Mouse (Mus musculus) ES-E14 (cell line): Measurements from ENCODE around the gene Klf11. TPM values are rescaled to one million over a fixed set of nuclear protein-coding genes. Genes with fewer than 3 reads are reported as not detected.
A peak's percentile ranks its signal among the peaks of the same experiment; 100 is the strongest.

Experiments
- DNase-seq: peaks from one replicate; pipeline ENCODE4 v3.0.0-alpha.2; 2013; ENCODE audit warnings: low read depth, low spot score
- H3K27ac ChIP-seq: 2 replicates; pipeline ENCODE4 v1.5.1; 2012; ENCODE audit warnings: low read depth, mild to moderate bottlenecking, low read length, moderate library complexity, mixed read lengths; ENCODE audit not compliant: poor library complexity, insufficient read depth, severe bottlenecking
- H3K36me3 ChIP-seq: 2 replicates; pipeline ENCODE4 v1.6.1; 2012; ENCODE audit warnings: mild to moderate bottlenecking, low read length, moderate library complexity, mixed read lengths; ENCODE audit not compliant: control insufficient read depth, poor library complexity, insufficient read depth, severe bottlenecking
- H3K4me1 ChIP-seq, 2 experiments: fragments of 150-350 bp in 1 of 2; sonication (generic) in 1 of 2; 2 replicates each; pipeline ENCODE4 v1.6.1; 2012; ENCODE audit warnings: low read length in 2 of 2, mild to moderate bottlenecking in 1 of 2, mixed read lengths in 1 of 2; ENCODE audit not compliant: control insufficient read depth in 2 of 2, insufficient read depth in 2 of 2, poor library complexity in 1 of 2
- H3K4me3 ChIP-seq, 2 experiments: fragments of 150-350 bp in 1 of 2; sonication (generic) in 1 of 2; 2 replicates each; pipeline ENCODE4 v1.5.1; 2012; ENCODE audit warnings: low read length in 2 of 2, low read depth in 1 of 2, mild to moderate bottlenecking in 1 of 2, mixed read lengths in 1 of 2; ENCODE audit not compliant: insufficient read depth in 1 of 2, poor library complexity in 1 of 2, severe bottlenecking in 1 of 2
- H3K9ac ChIP-seq: 2 replicates; pipeline ENCODE4 v1.6.1; 2012; ENCODE audit warnings: low read depth, mild to moderate bottlenecking, low read length, mixed read lengths; ENCODE audit not compliant: poor library complexity, insufficient read depth, severe bottlenecking
- H3K9me3 ChIP-seq: fragments of 150-350 bp; sonication (generic); 2 replicates; pipeline ENCODE4 v1.6.1; 2012; ENCODE audit warnings: low read depth, mild to moderate bottlenecking, low read length; ENCODE audit not compliant: control insufficient read depth, insufficient read depth
- CHD2 ChIP-seq: IDR thresholded peaks from 2 replicates; pipeline ENCODE4 v1.6.1; 2014; ENCODE audit warnings: mild to moderate bottlenecking, low read depth, low read length, inconsistent platforms
- HCFC1 ChIP-seq: IDR thresholded peaks from 2 replicates; pipeline ENCODE4 v1.6.1; 2012; ENCODE audit warnings: low read length, inconsistent platforms, borderline replicate concordance; ENCODE audit not compliant: insufficient read depth
- MAFK ChIP-seq: IDR thresholded peaks from 2 replicates; pipeline ENCODE4 v1.6.1; 2014; ENCODE audit warnings: mild to moderate bottlenecking, low read depth, low read length, inconsistent platforms; ENCODE audit not compliant: insufficient read depth
- ZC3H11A ChIP-seq: IDR thresholded peaks from 2 replicates; pipeline ENCODE4 v1.6.1; 2012; ENCODE audit warnings: low read depth, mild to moderate bottlenecking, inconsistent platforms, low read length, borderline replicate concordance
- ZNF384 ChIP-seq: IDR thresholded peaks from 2 replicates; pipeline ENCODE4 v1.6.1; 2012; ENCODE audit warnings: low read depth, low read length, inconsistent platforms
- in situ Hi-C, 2 experiments: fragments of 600-800 bp; cut with MboI; formaldehyde crosslinking; loops; one replicate each; pipeline ENCODE4 v1.15.1; 2025; ENCODE audit warnings: low sequenced_read_pairs in 2 of 2, inconsistent platforms in 1 of 2; ENCODE audit not compliant: unreplicated experiment in 2 of 2
- total RNA-seq: library from RNA; depleted of rRNA; stranded (reverse); fragments of 300-350 nt; gene quantifications from 2 replicates; pipeline ENCODE4 v1.2.3, GENCODE M21; 2012

Klf11 gene
- total RNA-seq, 1 experiment, result 7.3 TPM

- TF ChIP-seq CHD2 (no peak), MAFK (no peak), ZNF384 (no peak), ZC3H11A (no peak), HCFC1 (no peak)
- in situ Hi-C loops, result loop anchor here in 1 of 2 experiments (10.0 kb wide), 1 partner anchor 231 kb away; no protein-coding TSS in a partner anchor
- Histone ChIP-seq H3K36me3 (peaks cover 14% of the 10 kb centered on the region), H3K4me3 (no peak overlapping the region; a peak in 1 of 4 replicates), H3K27ac (no peak overlapping the region), H3K4me1 (peaks cover 2 to 5% of the 10 kb centered on the region in 2 experiments), H3K9ac (peak overlapping the region; percentile 49; the same call in 1 of the 2 replicates), H3K9me3 (no peaks in the 10 kb centered on the region)
- DNase-seq, result no peak
Observed at GRCm38 (mm10) chr12:24705502-24706263, 54.6 kb downstream of the Klf11 start.

- in situ Hi-C loops, result loop anchor here in 1 of 2 experiments (10.0 kb wide), 1 partner anchor 232 kb away; no protein-coding TSS in a partner anchor
Observed at GRCm38 (mm10) chr12:24706764-24707479, 55.8 kb downstream of the Klf11 start.

GRCm38 (mm10) chr12:24707480-24707802, 56.4 kb downstream of the Klf11 start:
- H3K4me1 ChIP-seq, result peaks cover 5 to 10% of the 10 kb centered on the region in 2 experiments
- in situ Hi-C loops, result loop anchor here in 1 of 2 experiments (10.0 kb wide), 1 partner anchor 233 kb away; no protein-coding TSS in a partner anchor

More at GRCm38 (mm10) chr12:24706764-24707479, 55.8 kb downstream of the Klf11 start:
- H3K27ac ChIP-seq, result peak overlapping the region; percentile 9; the same call in 1 of the 2 replicates
- peak overlapping the region; percentile 96 to 99 for H3K4me3 ChIP-seq
- DNase-seq, result peak; percentile 74
- H3K9me3 ChIP-seq, result no peaks in the 10 kb centered on the region
- H3K4me1 ChIP-seq, result peaks cover 2 to 10% of the 10 kb centered on the region in 2 experiments
- H3K9ac ChIP-seq, result peak overlapping the region; percentile 83
- TF ChIP-seq ZNF384 (no peak), HCFC1 (no peak)
- H3K36me3 ChIP-seq, result peaks cover 25% of the 10 kb centered on the region

GRCm38 (mm10) chr12:24707954-24708823, 57.1 kb downstream of the Klf11 start, which contains the start of gene Rrm2:
TSS of gene Rrm2 (plus strand) at chr12:24708241.
- peaks cover 5 to 10% of the 10 kb centered on the region in 2 experiments for H3K4me1 ChIP-seq
- H3K4me3 ChIP-seq, result peak within 1 kb of the TSS; percentile 96 to 99
- peaks cover 34% of the 10 kb centered on the region for H3K36me3 ChIP-seq
- TF ChIP-seq ZNF384 (no peak), MAFK (no peak), ZC3H11A (no peak), CHD2 (no peak), HCFC1 (no peak)
- H3K9ac ChIP-seq, result peak within 1 kb of the TSS; percentile 98
- in situ Hi-C loops, result loop anchor here in 1 of 2 experiments (10.0 kb wide), 1 partner anchor 233 kb away; no protein-coding TSS in a partner anchor
- DNase-seq, result peak; percentile 88
- no peaks in the 10 kb centered on the region for H3K9me3 ChIP-seq
- H3K27ac ChIP-seq, result peak within 1 kb of the TSS; percentile 88

More at GRCm38 (mm10) chr12:24707480-24707802, 56.4 kb downstream of the Klf11 start:
- no peak for DNase-seq
- Histone ChIP-seq H3K27ac (peak overlapping the region; percentile 9; the same call in 1 of the 2 replicates), H3K36me3 (peaks cover 30% of the 10 kb centered on the region), H3K9ac (peak overlapping the region; percentile 83), H3K4me3 (peak overlapping the region; percentile 96 to 99), H3K9me3 (no peaks in the 10 kb centered on the region)
- no peak for TF ChIP-seq MAFK
